Mouse (Mus musculus) macrophage (primary cell): ENCODE measurements around the gene Plpp7. TPM values are rescaled to one million over a fixed set of nuclear protein-coding genes. Genes with fewer than 3 reads are reported as not detected.

Experiments
- H3K27ac ChIP-seq: fragments of 350-480 bp; formaldehyde crosslinking; 2 replicates; pipeline ENCODE4 v1.9.0; 2021
- H3K36me3 ChIP-seq: fragments of 350-480 bp; formaldehyde crosslinking; 2 replicates; pipeline ENCODE4 v1.9.0; 2021; ENCODE audit errors: inconsistent target
- H3K4me3 ChIP-seq: fragments of 350-480 bp; formaldehyde crosslinking; 2 replicates; pipeline ENCODE4 v1.9.0; 2021; ENCODE audit errors: inconsistent target
- H3K79me2 ChIP-seq: fragments of 350-480 bp; formaldehyde crosslinking; 2 replicates; pipeline ENCODE4 v1.9.0; 2021; ENCODE audit errors: inconsistent target
- WGBS: methylation state at CpG from one replicate; pipeline ENCODE4 v1.1.7; 2026; ENCODE audit warnings: inconsistent platforms; ENCODE audit not compliant: missing documents; 5-methylcytosine and 5-hydroxymethylcytosine counted together
- polyA plus RNA-seq: library from polyadenylated mRNA; stranded (reverse); fragments of 250-400 nt; gene quantifications from 3 replicates; pipeline ENCODE4 v1.2.4, GENCODE M21; 2018; ENCODE audit warnings: inconsistent platforms
- total RNA-seq, 78 experiments: library from RNA; depleted of rRNA; stranded (reverse); fragments of 250-400 nt; gene quantifications; 1 replicate in 9 of 78; 2 replicates in 24 of 78; 3 replicates in 43 of 78; 4 replicates in 2 of 78; pipeline ENCODE4 v1.2.4; 2018; ENCODE audit warnings: inconsistent platforms in 56 of 78

Plpp7 gene
- 1 to 10 TPM in 7 of 26 experiments, under 1 TPM in 8, not detected in 11; 0.36 to 3.1 (median 0.80) TPM for total RNA-seq (2018; cell fraction: chromatin; rRNA removed)
- 1 to 10 TPM in 15 of 26 experiments, under 1 TPM in 11; 0.19 to 1.8 (median 1.3) TPM for total RNA-seq (2018; cell fraction: cytosol; rRNA removed)
- 1 to 10 TPM in 10 of 26 experiments, under 1 TPM in 11, not detected in 5; 0.42 to 2.0 (median 0.98) TPM for total RNA-seq (2018; cell fraction: nucleus; rRNA removed)
- 0.75 to 1.4 TPM (median 0.87 TPM) in 3 replicates for polyA plus RNA-seq

- WGBS = 61% methylated on average over 22 of the region's 22 CpGs
- Histone ChIP-seq H3K27ac (no peak within 1 kb of the TSS), H3K79me2 (no peaks in the 10 kb centered on the region), H3K4me3 (peak within 1 kb of the TSS; percentile 15; the same call in 1 of the 2 replicates), H3K36me3 (no peaks in the 10 kb centered on the region)
Observed at GRCm38 (mm10) chr2:32095351-32096121, at the start of gene Plpp7. TSS of gene Plpp7 (plus strand) at chr2:32095528.

GRCm38 (mm10) chr2:32046009-32046408 is 49.3 kb upstream of the Plpp7 start:
- H3K4me3 ChIP-seq = no peak overlapping the region
- H3K27ac ChIP-seq = no peak overlapping the region
- H3K79me2 ChIP-seq = no peaks in the 10 kb centered on the region
- peaks cover 88% of the 10 kb centered on the region for H3K36me3 ChIP-seq
- WGBS = 99% methylated on average over 10 of the region's 10 CpGs

- Histone ChIP-seq H3K27ac (no peak overlapping the region), H3K79me2 (no peaks in the 10 kb centered on the region), H3K4me3 (no peak overlapping the region), H3K36me3 (peaks cover 82% of the 10 kb centered on the region)
- 53% methylated on average over 10 of the region's 10 CpGs for WGBS
Observed at GRCm38 (mm10) chr2:32047323-32047722, 48.0 kb upstream of the Plpp7 start.

- H3K36me3 ChIP-seq = peaks cover 48% of the 10 kb centered on the region
- H3K79me2 ChIP-seq = no peaks in the 10 kb centered on the region
- no peak overlapping the region for H3K27ac ChIP-seq
- no peak overlapping the region for H3K4me3 ChIP-seq
- WGBS = 93% methylated on average over 8 of the region's 8 CpGs
Observed at GRCm38 (mm10) chr2:32051791-32052190, 43.5 kb upstream of the Plpp7 start.

- no peaks in the 10 kb centered on the region for H3K79me2 ChIP-seq
- H3K36me3 ChIP-seq = peaks cover 42% of the 10 kb centered on the region
- H3K27ac ChIP-seq = no peak overlapping the region
- WGBS = 93% methylated on average over 7 of the region's 7 CpGs
- H3K4me3 ChIP-seq = no peak overlapping the region
Observed at GRCm38 (mm10) chr2:32052418-32052817, 42.9 kb upstream of the Plpp7 start.

- no peak overlapping the region for H3K27ac ChIP-seq
- no peak overlapping the region for H3K4me3 ChIP-seq
- H3K36me3 ChIP-seq = peaks cover 16% of the 10 kb centered on the region
- WGBS = 87% methylated on average over 6 of the region's 7 CpGs
- no peaks in the 10 kb centered on the region for H3K79me2 ChIP-seq
Observed at GRCm38 (mm10) chr2:32055357-32055965, 39.9 kb upstream of the Plpp7 start.

GRCm38 (mm10) chr2:32056524-32056923 is 38.8 kb upstream of the Plpp7 start:
- Histone ChIP-seq H3K27ac (no peak overlapping the region), H3K36me3 (peaks cover 7% of the 10 kb centered on the region; the same call in 1 of the 2 replicates), H3K4me3 (no peak overlapping the region), H3K79me2 (no peaks in the 10 kb centered on the region)
- WGBS = 95% methylated on average over 10 of the region's 10 CpGs

- no peak overlapping the region for H3K27ac ChIP-seq
Observed at GRCm38 (mm10) chr2:32057360-32057759, 38.0 kb upstream of the Plpp7 start.

GRCm38 (mm10) chr2:32057794-32058193 is 37.5 kb upstream of the Plpp7 start:
- 96% methylated on average over 4 of the region's 4 CpGs for WGBS
- Histone ChIP-seq H3K36me3 (no peaks in the 10 kb centered on the region), H3K4me3 (no peak overlapping the region), H3K79me2 (no peaks in the 10 kb centered on the region), H3K27ac (no peak overlapping the region)

More at GRCm38 (mm10) chr2:32057360-32057759, 38.0 kb upstream of the Plpp7 start:
- 72% methylated on average over 2 of the region's 2 CpGs for WGBS
- peaks cover 3% of the 10 kb centered on the region; the same call in 1 of the 2 replicates for H3K36me3 ChIP-seq
- H3K4me3 ChIP-seq = no peak overlapping the region
- no peaks in the 10 kb centered on the region for H3K79me2 ChIP-seq

GRCm38 (mm10) chr2:32058241-32058640 is 37.1 kb upstream of the Plpp7 start:
- Histone ChIP-seq H3K27ac (no peak overlapping the region), H3K4me3 (no peak overlapping the region), H3K36me3 (no peaks in the 10 kb centered on the region), H3K79me2 (no peaks in the 10 kb centered on the region)
- whole genome bisulfite sequencing = 95% methylated on average over 9 of the region's 9 CpGs

GRCm38 (mm10) chr2:32058716-32059115 is 36.6 kb upstream of the Plpp7 start:
- Histone ChIP-seq H3K36me3 (no peaks in the 10 kb centered on the region), H3K79me2 (no peaks in the 10 kb centered on the region), H3K27ac (no peak overlapping the region), H3K4me3 (no peak overlapping the region)
- WGBS = 94% methylated on average over 5 of the region's 5 CpGs

GRCm38 (mm10) chr2:32059613-32060012 is 35.7 kb upstream of the Plpp7 start:
- H3K27ac ChIP-seq = no peak overlapping the region
- 88% methylated on average over 6 of the region's 6 CpGs for WGBS
- H3K36me3 ChIP-seq = no peaks in the 10 kb centered on the region
- H3K4me3 ChIP-seq = no peak overlapping the region
- no peaks in the 10 kb centered on the region for H3K79me2 ChIP-seq

GRCm38 (mm10) chr2:32060228-32060805 is 35.0 kb upstream of the Plpp7 start:
- WGBS = 81% methylated on average over 6 of the region's 6 CpGs
- H3K27ac ChIP-seq = no peak overlapping the region

GRCm38 (mm10) chr2:32061189-32061588 is 34.1 kb upstream of the Plpp7 start:
- WGBS = 37% methylated on average over 2 of the region's 2 CpGs
- Histone ChIP-seq H3K4me3 (no peak overlapping the region), H3K27ac (no peak overlapping the region), H3K79me2 (no peaks in the 10 kb centered on the region), H3K36me3 (no peaks in the 10 kb centered on the region)

More at GRCm38 (mm10) chr2:32060228-32060805, 35.0 kb upstream of the Plpp7 start:
- no peaks in the 10 kb centered on the region for H3K79me2 ChIP-seq
- no peaks in the 10 kb centered on the region for H3K36me3 ChIP-seq
- H3K4me3 ChIP-seq = no peak overlapping the region
